Mouse (Mus musculus) ES-Bruce4 (cell line): ENCODE results near the gene Qtrt2.

ENCODE experiments used
- CTCF ChIP-seq: IDR thresholded peaks from one replicate; pipeline ENCODE4 v1.8.1; 2011; ENCODE audit warnings: low read depth, low read length
- EP300 ChIP-seq: IDR thresholded peaks from 2 replicates; pipeline ENCODE4 v1.6.1; 2011; ENCODE audit warnings: low read depth, low read length; ENCODE audit not compliant: insufficient read depth

GRCm38 (mm10) chr16:43831957-43832356 is 94.7 kb downstream of the Qtrt2 start:
- TF ChIP-seq EP300 (no peak), CTCF (no peak)
